Mouse (Mus musculus) megakaryocyte, embryonic 14.5 days (primary cell): ENCODE results near the gene Otx2. TPM values are rescaled to one million over a fixed set of nuclear protein-coding genes. Genes with fewer than 3 reads are reported as not detected.

Source experiments
- H3K27me3 ChIP-seq: replicated peaks from 2 replicates; pipeline ENCODE3; 2012; ENCODE audit warnings: inconsistent platforms
- H3K36me3 ChIP-seq: replicated peaks from 2 replicates; pipeline ENCODE3; 2012; ENCODE audit warnings: low read length, inconsistent platforms, mixed read lengths
- H3K4me1 ChIP-seq: 2 replicates; pipeline ENCODE4 v1.6.1; 2012; ENCODE audit warnings: inconsistent platforms
- H3K4me3 ChIP-seq: replicated peaks from 2 replicates; pipeline ENCODE3; 2012; ENCODE audit warnings: moderate library complexity, mild to moderate bottlenecking, inconsistent platforms
- H3K9me3 ChIP-seq: 2 replicates; pipeline ENCODE4 v1.6.1; 2012; ENCODE audit warnings: inconsistent platforms
- FLI1 ChIP-seq: IDR thresholded peaks from 2 replicates; pipeline ENCODE4 v1.6.1; 2012; ENCODE audit warnings: low read length, inconsistent platforms, mixed read lengths
- GATA1 ChIP-seq: IDR thresholded peaks from 3 replicates; pipeline ENCODE4 v1.6.1; 2012; ENCODE audit warnings: mixed read lengths, low read length, inconsistent platforms, borderline replicate concordance
- polyA plus RNA-seq: library from polyadenylated mRNA; stranded (reverse); fragments of >175 nt; gene quantifications from 2 replicates; pipeline ENCODE4 v1.2.3, GENCODE M21; 2012; ENCODE audit warnings: low replicate concordance; ENCODE audit not compliant: insufficient read depth

Otx2 gene
- polyA plus RNA-seq, 1 experiment, result not detected

DNA sequence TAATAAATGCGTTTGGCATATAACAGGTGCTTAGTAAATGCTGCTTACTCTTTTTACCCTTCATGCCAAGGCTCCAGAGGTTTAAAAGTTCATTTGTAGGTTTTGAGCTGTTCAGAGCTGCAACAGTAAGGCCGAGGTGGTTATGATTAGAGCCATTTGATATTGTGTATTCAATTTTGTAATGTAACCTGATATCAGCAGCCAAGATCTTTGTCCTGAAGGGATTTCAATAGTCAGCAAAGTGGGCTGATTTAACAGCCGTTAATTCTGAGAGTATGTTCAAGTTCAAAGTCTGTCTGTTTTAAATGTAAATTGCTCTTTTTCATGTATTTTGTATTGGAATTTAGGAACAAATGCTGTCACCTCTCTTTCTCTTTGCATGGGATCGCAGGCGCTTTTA lies 33.8 kb upstream of the Otx2 start:
- no peaks in the 10 kb centered on the region for H3K9me3 ChIP-seq
- H3K36me3 ChIP-seq, result no peaks in the 10 kb centered on the region
- H3K4me3 ChIP-seq, result no peak overlapping the region
- H3K4me1 ChIP-seq, result no peaks in the 10 kb centered on the region
- TF ChIP-seq GATA1 (no peak), FLI1 (no peak)
- peaks cover 8% of the 10 kb centered on the region for H3K27me3 ChIP-seq

DNA sequence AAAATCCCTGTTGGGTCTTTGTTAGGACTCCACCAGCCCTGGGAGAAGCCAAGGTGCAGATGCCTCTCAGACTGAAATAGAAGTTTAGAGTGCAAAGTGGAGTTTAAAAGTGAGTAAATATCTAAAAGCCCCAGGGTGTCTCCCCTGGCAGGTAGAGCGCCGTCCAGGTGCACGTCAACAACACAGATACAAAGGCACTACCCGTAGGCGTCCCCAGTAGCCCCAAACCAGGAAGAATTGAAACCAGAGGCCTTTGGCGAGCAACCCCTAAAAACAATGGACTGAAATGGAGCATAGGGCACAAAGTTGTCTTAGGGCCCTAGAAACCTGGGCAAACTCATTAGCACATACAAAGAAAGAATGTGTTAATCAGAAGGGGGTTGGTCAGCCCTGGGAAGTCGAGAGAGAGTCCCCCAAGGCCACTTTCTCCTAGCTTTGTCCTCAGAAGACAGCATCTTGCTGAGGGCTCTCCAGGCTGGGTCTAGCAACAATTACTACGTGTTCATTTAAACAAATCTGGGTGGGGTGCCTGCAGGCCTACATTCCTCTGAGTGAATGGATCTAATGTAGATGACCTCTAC lies 27.3 kb upstream of the Otx2 start:
- TF ChIP-seq FLI1 (no peak), GATA1 (no peak)
- Histone ChIP-seq H3K27me3 (no peaks in the 10 kb centered on the region), H3K4me3 (no peak overlapping the region), H3K4me1 (no peaks in the 10 kb centered on the region), H3K9me3 (no peaks in the 10 kb centered on the region), H3K36me3 (no peaks in the 10 kb centered on the region)

DNA sequence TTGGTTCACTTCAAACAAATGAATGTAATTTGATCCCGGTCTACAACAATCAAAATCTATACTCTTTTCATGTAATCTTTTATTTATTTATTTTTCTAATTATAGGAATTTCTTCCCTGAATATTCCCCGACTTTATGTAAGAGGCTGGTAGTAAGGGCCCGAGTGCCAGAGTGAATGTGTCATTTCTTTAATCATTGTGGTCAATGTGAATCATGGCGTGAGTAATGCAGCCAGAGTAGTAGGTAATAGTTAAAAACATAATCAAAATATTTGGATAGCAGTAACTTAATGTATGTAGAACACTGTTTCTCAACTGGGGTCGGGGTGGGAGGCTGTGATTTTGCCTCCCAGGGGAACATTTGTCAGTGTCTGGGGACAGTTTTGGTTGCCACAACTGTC lies 6.0 kb upstream of the Otx2 start:
- 0 out of 2 replicates have a peak, but pooled peaks cover 3% of the 10 kb centered on the region for H3K9me3 ChIP-seq
- H3K4me3 ChIP-seq, result no peak overlapping the region
- H3K4me1 ChIP-seq, result no peaks in the 10 kb centered on the region
- peaks cover 15% of the 10 kb centered on the region for H3K27me3 ChIP-seq
- no peak for TF ChIP-seq GATA1
- TF ChIP-seq FLI1, result no peak
- H3K36me3 ChIP-seq, result no peaks in the 10 kb centered on the region

DNA sequence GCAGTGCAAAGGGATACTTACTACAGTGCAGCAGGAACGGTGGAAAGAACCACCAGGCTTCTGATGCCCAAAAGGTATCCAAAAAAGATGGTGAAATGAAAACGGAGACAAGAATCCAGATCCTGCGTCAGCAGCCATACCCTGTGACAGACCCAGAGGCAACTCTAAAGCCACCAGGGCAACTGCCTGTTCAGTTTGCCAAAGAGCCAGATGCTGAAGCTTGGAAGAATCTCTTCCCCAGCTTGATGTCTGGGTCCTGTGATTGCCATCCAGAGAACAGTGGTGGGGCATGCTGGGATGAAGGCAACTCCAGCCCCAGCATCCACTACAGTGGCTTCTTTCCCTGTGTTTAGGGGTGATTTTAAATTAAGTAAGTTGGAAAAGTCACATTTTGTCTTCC lies 5.1 kb upstream of the Otx2 start:
- Histone ChIP-seq H3K4me3 (no peak overlapping the region), H3K9me3 (peaks cover 8% of the 10 kb centered on the region; the same call in 1 of the 2 replicates), H3K36me3 (no peaks in the 10 kb centered on the region), H3K27me3 (peaks cover 24% of the 10 kb centered on the region), H3K4me1 (no peaks in the 10 kb centered on the region)
- no peak for TF ChIP-seq FLI1
- TF ChIP-seq GATA1, result no peak

DNA sequence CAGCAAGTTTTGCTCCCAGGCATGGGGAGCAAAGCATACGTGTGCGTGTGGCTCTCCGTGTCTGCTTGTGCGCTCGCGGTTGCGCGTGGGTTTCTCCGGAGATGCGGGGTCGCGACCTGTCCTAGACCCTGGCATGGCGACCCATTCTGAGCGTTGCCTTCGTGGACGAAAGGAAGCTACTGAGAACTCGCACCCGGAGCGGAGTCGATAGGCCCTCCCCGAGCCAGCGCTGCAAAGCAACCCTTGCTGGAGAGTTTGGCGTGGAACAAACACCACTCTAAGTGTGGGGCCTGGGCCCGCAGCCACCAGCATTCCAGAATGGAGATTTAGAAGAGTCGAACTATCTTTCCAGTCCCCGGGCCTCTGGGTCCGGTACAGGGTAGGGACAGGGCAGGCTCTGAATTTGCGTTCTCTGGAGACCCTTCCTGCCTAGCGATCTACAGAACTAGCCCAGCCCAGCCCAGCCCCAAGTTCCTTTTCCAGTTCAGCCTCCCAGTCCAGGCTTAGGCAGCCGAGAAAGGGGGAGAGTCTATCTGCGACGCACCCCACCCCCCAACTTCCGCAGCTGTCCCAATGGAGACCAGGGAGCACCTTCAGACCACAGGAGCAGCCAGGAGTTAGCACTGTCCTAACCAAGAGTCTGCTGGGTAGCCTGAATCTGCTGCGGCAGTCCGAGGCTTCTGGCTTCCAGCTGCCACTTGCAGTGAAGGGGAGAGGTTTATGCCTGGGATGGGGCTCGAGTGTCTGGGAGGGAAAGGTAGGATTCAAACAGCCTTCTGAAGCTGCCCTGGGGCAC lies 615 bp upstream of the Otx2 start:
- H3K36me3 ChIP-seq, result no peaks in the 10 kb centered on the region
- peaks cover 5% of the 10 kb centered on the region; the same call in 1 of the 2 replicates for H3K9me3 ChIP-seq
- H3K4me3 ChIP-seq, result no peak overlapping the region
- no peaks in the 10 kb centered on the region for H3K4me1 ChIP-seq
- TF ChIP-seq GATA1, result no peak
- no peak for TF ChIP-seq FLI1
- peaks cover 57% of the 10 kb centered on the region for H3K27me3 ChIP-seq

DNA sequence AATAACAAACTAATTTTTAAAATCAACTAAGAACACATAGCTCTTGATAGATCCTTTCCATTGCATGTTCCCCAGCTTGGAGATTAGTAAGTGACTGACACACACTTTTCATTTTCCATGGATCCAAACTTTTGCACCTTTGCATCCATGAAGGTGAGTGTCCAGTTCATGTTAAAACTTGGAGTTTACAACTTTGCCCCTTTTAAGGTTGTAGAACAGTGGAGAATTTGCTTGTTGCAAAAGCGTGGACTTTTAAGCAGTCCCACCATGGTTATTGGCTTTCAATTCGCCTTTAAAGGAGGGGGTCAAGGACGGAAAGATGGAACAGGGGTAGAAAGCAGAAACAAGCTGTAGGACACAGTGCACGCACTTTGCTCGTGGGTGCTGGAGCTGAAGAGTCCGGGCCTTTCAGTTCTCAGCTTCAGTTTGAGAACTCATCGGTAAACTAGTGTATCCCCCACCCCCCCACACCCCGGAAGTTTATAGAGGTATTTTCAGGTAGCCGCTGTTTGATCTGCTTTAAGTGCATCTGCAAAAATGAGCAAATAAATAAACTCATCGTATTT lies 925 bp downstream of the Otx2 start:
- Histone ChIP-seq H3K27me3 (peaks cover 70% of the 10 kb centered on the region), H3K9me3 (peaks cover 5% of the 10 kb centered on the region; the same call in 1 of the 2 replicates)

DNA sequence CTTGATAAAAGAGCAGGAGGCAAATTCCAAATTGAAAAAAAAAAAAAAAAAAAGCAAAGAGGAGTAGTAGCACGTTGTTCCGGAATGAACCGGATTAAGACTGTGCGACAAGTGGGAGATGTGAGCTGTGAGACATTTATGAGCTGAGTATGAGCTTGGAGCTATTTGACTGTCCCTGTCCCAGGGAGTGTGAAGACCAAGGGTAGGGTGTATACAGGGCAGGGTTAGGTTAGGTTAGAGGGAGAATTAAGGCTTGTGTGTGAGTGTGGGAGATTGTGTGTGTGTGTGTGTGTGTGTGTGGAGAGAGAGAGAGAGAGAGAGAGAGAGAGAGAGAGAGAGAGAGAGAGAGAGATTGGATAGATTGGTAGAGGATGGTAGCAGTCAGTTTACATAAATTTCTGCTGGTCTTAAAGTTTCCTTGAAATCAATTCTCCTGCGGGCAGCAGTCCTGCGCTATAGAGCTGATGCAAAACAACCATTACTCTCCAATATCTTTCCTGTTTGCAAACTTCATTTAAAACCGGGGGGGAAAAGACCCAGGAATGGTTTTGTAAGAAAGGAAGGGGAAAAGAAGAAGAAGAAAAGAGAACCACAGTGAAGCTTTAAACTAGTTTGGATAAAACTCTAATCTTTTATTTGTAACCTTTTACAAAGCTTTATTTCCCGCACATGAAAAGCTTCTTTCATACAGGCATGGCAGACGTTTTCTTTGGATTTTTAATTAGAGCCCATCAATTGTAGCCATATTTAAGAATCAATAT lies 2.0 kb downstream of the Otx2 start:
- TF ChIP-seq GATA1 (no peak), FLI1 (no peak)
- Histone ChIP-seq H3K36me3 (no peaks in the 10 kb centered on the region), H3K4me3 (no peak overlapping the region), H3K27me3 (peaks cover 79% of the 10 kb centered on the region), H3K9me3 (peaks cover 5% of the 10 kb centered on the region; the same call in 1 of the 2 replicates), H3K4me1 (peaks cover 5% of the 10 kb centered on the region)

More for the DNA sequence above, 925 bp downstream of the Otx2 start:
- TF ChIP-seq GATA1 (no peak), FLI1 (no peak)
- no peaks in the 10 kb centered on the region for H3K36me3 ChIP-seq
- no peak overlapping the region for H3K4me3 ChIP-seq
- H3K4me1 ChIP-seq, result peaks cover 5% of the 10 kb centered on the region

DNA sequence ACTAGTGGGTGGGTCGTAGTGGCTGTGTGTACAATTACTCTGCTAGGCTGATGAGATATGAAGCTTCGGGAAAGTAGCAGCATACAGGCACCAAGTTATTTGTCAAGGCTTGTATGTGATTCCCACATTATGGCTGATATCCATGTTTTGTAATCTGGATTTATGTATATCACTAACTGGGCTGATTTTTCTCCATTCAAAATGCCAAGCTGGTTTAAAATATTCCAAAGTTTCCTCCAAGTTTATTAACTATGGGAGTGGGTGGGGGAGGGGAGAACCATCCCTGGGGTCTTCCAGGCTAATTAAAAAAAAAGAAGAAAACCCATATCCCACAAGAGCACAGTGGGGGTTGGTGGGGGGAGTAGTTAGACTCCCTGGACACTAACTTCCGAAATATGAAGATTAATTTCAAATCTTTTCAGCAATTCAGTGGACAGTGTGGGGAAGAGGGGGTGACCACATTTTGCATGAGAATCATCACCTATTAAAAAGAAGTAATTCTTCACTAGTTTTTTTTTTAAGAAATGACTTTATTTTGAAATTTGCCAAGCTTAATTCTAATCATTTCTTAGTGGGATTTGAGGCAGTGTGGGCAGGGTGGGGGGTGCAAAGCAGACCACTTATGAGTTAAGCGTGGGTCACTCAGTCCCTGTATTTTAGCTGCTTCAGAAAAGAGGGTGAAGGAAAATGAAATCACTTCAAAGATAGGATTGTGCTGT lies 2.7 kb downstream of the Otx2 start:
- Histone ChIP-seq H3K9me3 (peaks cover 5% of the 10 kb centered on the region; the same call in 1 of the 2 replicates), H3K4me3 (no peak overlapping the region), H3K27me3 (peaks cover 84% of the 10 kb centered on the region), H3K4me1 (peaks cover 10% of the 10 kb centered on the region), H3K36me3 (no peaks in the 10 kb centered on the region)
- TF ChIP-seq GATA1 (no peak), FLI1 (no peak)

DNA sequence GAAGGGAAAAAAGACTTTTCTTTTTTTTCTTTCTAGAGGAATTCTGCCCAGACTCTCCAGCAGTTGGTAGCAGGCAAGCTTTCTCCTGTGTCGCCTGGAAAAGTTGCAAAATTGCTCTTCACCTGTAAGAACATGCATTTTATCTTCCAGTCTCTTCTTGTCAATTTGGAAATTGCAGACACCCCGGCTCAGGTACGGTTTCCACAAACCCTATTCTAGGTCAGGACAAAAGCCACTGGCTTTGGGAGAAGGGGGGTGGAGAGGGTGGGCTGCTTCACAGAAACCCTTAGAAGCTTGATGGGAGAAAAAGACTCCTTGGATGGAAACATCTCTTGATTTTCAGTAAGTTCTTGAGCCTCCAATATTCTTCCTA lies 3.4 kb downstream of the Otx2 start:
- peaks cover 15% of the 10 kb centered on the region for H3K4me1 ChIP-seq
- peaks cover 5% of the 10 kb centered on the region; the same call in 1 of the 2 replicates for H3K9me3 ChIP-seq
- peaks cover 86% of the 10 kb centered on the region for H3K27me3 ChIP-seq
- TF ChIP-seq GATA1 (no peak), FLI1 (no peak)
- no peak overlapping the region for H3K4me3 ChIP-seq
- H3K36me3 ChIP-seq, result no peaks in the 10 kb centered on the region
